In the genomic region with DNA sequence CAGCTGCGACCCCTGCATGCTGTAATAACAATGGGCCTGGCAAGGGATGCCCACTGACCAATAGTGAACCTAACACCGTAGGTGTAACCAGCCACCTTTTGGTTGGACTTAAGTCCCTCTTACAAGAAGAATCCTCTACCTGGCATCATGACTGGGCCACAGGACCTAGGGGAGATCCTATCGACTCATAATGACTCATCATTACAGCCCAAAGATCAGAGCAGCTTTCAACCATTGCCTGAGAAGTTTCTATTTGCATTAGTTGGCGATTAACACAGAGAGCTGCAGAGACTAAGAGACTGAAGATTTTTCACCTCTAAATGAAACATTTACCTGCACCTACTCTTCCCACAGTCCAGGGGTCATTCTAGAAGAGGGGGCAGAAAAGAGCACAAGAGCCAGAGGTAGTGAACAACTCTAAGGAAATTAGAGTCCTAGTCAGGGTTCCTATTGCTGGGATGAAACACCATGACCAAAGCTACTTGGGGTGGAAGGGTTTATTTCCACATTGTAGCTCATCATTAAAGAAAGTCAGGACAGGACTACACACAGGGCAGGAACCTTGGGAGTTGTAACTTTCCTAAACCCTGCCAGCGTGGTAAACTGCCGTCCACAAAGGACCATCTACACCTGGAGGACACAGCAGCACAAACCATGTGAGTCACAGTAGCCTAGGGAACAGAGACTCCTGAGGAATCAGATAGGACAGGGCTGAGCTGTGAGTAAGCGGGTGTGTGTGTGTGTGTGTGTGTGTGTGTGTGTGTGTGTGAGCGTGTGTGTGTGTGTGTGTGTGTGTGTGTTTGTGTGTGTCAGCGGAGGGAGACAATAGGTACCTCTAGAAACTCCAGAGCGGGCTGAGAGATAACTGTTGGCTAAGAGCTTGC, we compare ENCODE assay signal across 1 mouse cellular context.
TF ChIP-seq lines count a peak whose summit lies in the region.

No protein-coding gene starts in this region.

TF ChIP-seq in MEL, 35 proteins besides CTCF, POLR2A, EP300 and RAD21:
- TF ChIP-seq SIN3A (IDR thresholded peaks at IDR 0.05; ENCODE audit: low read length) (peak; percentile 32; the same call in 1 of the 2 replicates), ETS1 (IDR thresholded peaks at IDR 0.05; ENCODE audit: low read depth, low read length) (peak; percentile 45; the same call in 1 of the 2 replicates), GATA1 (IDR thresholded peaks at IDR 0.05; ENCODE audit: low read depth, low read length) (0 out of 2 replicates have a peak, but pooled peaks have one; percentile 12), TBP (IDR thresholded peaks at IDR 0.05; ENCODE audit: low read depth, low read length) (no peak)
